Mouse (Mus musculus) embryonic facial prominence, embryonic 12.5 days (tissue): Measurements from ENCODE around the gene Kpna7. TPM values are rescaled to one million over a fixed set of nuclear protein-coding genes. Genes with fewer than 3 reads are reported as not detected.
"Not testable (repeated sequence)": the region's sequence is repeated elsewhere in the genome, so short reads cannot be mapped to it uniquely, and the experiment has no call there.

Experiments used
- ATAC-seq: fragments of 200-750 bp; cut with Nextera tagmentation; 2 replicates; pipeline ENCODE4 v1.8.0; 2017; ENCODE audit not compliant: insufficient number of reproducible peaks, insufficient read depth, low FRiP score, low TSS enrichment
- H3K27ac ChIP-seq: fragments of 300-500 bp; sonication (generic); 2 replicates; pipeline ENCODE4 v1.5.1; 2016; ENCODE audit warnings: mild to moderate bottlenecking
- H3K27me3 ChIP-seq: fragments of 300-500 bp; sonication (generic); 2 replicates; pipeline ENCODE4 v1.6.1; 2016; ENCODE audit warnings: mild to moderate bottlenecking, moderate library complexity
- H3K36me3 ChIP-seq: fragments of 300-500 bp; sonication (generic); 2 replicates; pipeline ENCODE4 v1.6.1; 2016; ENCODE audit warnings: mild to moderate bottlenecking
- H3K4me1 ChIP-seq: fragments of 300-500 bp; sonication (generic); 2 replicates; pipeline ENCODE4 v1.6.1; 2016
- H3K4me2 ChIP-seq: fragments of 300-500 bp; sonication (generic); replicated peaks from 2 replicates; pipeline ENCODE4 v1.6.1; 2016; ENCODE audit warnings: mild to moderate bottlenecking, moderate library complexity
- H3K4me3 ChIP-seq: fragments of 300-500 bp; sonication (generic); 2 replicates; pipeline ENCODE4 v1.5.1; 2016; ENCODE audit warnings: mild to moderate bottlenecking
- H3K9ac ChIP-seq: fragments of 300-500 bp; sonication (generic); 2 replicates; pipeline ENCODE4 v1.6.1; 2016; ENCODE audit warnings: mild to moderate bottlenecking, moderate library complexity
- H3K9me3 ChIP-seq: fragments of 300-500 bp; sonication (generic); 2 replicates; pipeline ENCODE4 v1.6.1; 2016; ENCODE audit warnings: mild to moderate bottlenecking, moderate library complexity
- WGBS: fragments of 180-500 bp; shearing (Covaris S2); methylation state at CpG from one replicate; pipeline ENCODE4 v1.1.7; 2016; 5-methylcytosine and 5-hydroxymethylcytosine counted together
- polyA plus RNA-seq: library from polyadenylated mRNA; unstranded; fragments of >200 nt; fragmentation: Nextera tagmentation; extraction: Ambion mirVana; gene quantifications from 2 replicates; pipeline ENCODE4 v1.2.1, GENCODE M21; 2016

Gene Kpna7
- polyA plus RNA-seq, 1 experiment from 2014 or later, result not detected

GRCm38 (mm10) chr5:145101451-145101850 is 17.6 kb upstream of the Kpna7 start:
- H3K4me1 ChIP-seq, H3K4me2 ChIP-seq, ATAC-seq, H3K27me3 ChIP-seq, H3K9me3 ChIP-seq, H3K27ac ChIP-seq, H3K9ac ChIP-seq, H3K4me3 ChIP-seq: not testable (repeated sequence)
- over 99% methylated on average over 11 of the region's 11 CpGs for WGBS
- peaks cover 97% of the 10 kb centered on the region for H3K36me3 ChIP-seq

GRCm38 (mm10) chr5:145100960-145101359 is 17.1 kb upstream of the Kpna7 start:
- no peak for ATAC-seq
- H3K36me3 ChIP-seq, result peaks cover 97% of the 10 kb centered on the region
- no peak overlapping the region for H3K9ac ChIP-seq
- no peak overlapping the region for H3K27ac ChIP-seq
- H3K9me3 ChIP-seq, result no peaks in the 10 kb centered on the region
- H3K4me1 ChIP-seq, result no peaks in the 10 kb centered on the region
- H3K27me3 ChIP-seq, result no peaks in the 10 kb centered on the region
- no peak overlapping the region for H3K4me2 ChIP-seq
- 94% methylated on average over 9 of the region's 9 CpGs for WGBS
- H3K4me3 ChIP-seq, result no peak overlapping the region

GRCm38 (mm10) chr5:145098340-145098821 is 14.6 kb upstream of the Kpna7 start:
- Histone ChIP-seq H3K4me1 (no peaks in the 10 kb centered on the region), H3K27ac (no peak overlapping the region), H3K9me3 (no peaks in the 10 kb centered on the region), H3K4me2 (no peak overlapping the region), H3K4me3 (no peak overlapping the region), H3K36me3 (peaks cover 90% of the 10 kb centered on the region), H3K9ac (no peak overlapping the region), H3K27me3 (no peaks in the 10 kb centered on the region)
- 93% methylated on average over 10 of the region's 10 CpGs for WGBS
- no peak for ATAC-seq

GRCm38 (mm10) chr5:145096195-145096594 is 12.4 kb upstream of the Kpna7 start:
- Histone ChIP-seq H3K27ac (no peak overlapping the region), H3K27me3 (no peaks in the 10 kb centered on the region), H3K36me3 (peaks cover 89% of the 10 kb centered on the region), H3K9ac (no peak overlapping the region), H3K4me2 (no peak overlapping the region), H3K4me1 (no peaks in the 10 kb centered on the region), H3K9me3 (no peaks in the 10 kb centered on the region), H3K4me3 (no peak overlapping the region)
- ATAC-seq, result no peak
- 90% methylated on average over 4 of the region's 4 CpGs for WGBS

GRCm38 (mm10) chr5:145089878-145090277 is 6.0 kb upstream of the Kpna7 start:
- no peak overlapping the region for H3K9ac ChIP-seq
- no peak overlapping the region for H3K27ac ChIP-seq
- H3K27me3 ChIP-seq, result no peaks in the 10 kb centered on the region
- no peak overlapping the region for H3K4me3 ChIP-seq
- WGBS, result 92% methylated on average over 3 of the region's 3 CpGs
- H3K36me3 ChIP-seq, result peaks cover 31% of the 10 kb centered on the region
- H3K4me2 ChIP-seq, result no peak overlapping the region
- H3K9me3 ChIP-seq, result no peaks in the 10 kb centered on the region
- peaks cover 3% of the 10 kb centered on the region for H3K4me1 ChIP-seq
- no peak for ATAC-seq

- H3K36me3 ChIP-seq, result peaks cover 20% of the 10 kb centered on the region
- peaks cover 9% of the 10 kb centered on the region for H3K4me1 ChIP-seq
- no peak for ATAC-seq
- H3K27ac ChIP-seq, result no peak overlapping the region
- no peak overlapping the region for H3K4me3 ChIP-seq
- H3K9ac ChIP-seq, result no peak overlapping the region
- no peak overlapping the region for H3K4me2 ChIP-seq
- H3K9me3 ChIP-seq, result no peaks in the 10 kb centered on the region
- no peaks in the 10 kb centered on the region for H3K27me3 ChIP-seq
- WGBS, result 90% methylated on average over 2 of the region's 2 CpGs
Measured at GRCm38 (mm10) chr5:145088186-145088585, 4.4 kb upstream of the Kpna7 start.

GRCm38 (mm10) chr5:145084822-145085221 is 992 bp upstream of the Kpna7 start:
- H3K9ac ChIP-seq, result peak overlapping the region; percentile 72; the same call in 1 of the 2 replicates
- peak overlapping the region; percentile 68 for H3K4me2 ChIP-seq
- H3K4me1 ChIP-seq, result peaks cover 9% of the 10 kb centered on the region
- H3K9me3 ChIP-seq, result no peaks in the 10 kb centered on the region; the same call in 1 of the 2 replicates
- H3K36me3 ChIP-seq, result no peaks in the 10 kb centered on the region
- WGBS, result 70% methylated on average over 2 of the region's 2 CpGs
- H3K4me3 ChIP-seq, result peak overlapping the region; percentile 75
- no peak overlapping the region for H3K27ac ChIP-seq
- H3K27me3 ChIP-seq, result no peaks in the 10 kb centered on the region
- ATAC-seq, result no peak

- H3K27ac ChIP-seq, result peak overlapping the region; percentile 70
- H3K27me3 ChIP-seq, H3K36me3 ChIP-seq, H3K4me1 ChIP-seq, H3K9me3 ChIP-seq, ATAC-seq: not testable (repeated sequence)
- peak overlapping the region; percentile 68 for H3K4me2 ChIP-seq
- 55% methylated on average over 6 of the region's 6 CpGs for WGBS
- peak overlapping the region; percentile 72 for H3K9ac ChIP-seq
- H3K4me3 ChIP-seq, result peak overlapping the region; percentile 75
Measured at GRCm38 (mm10) chr5:145083201-145083600, 629 bp downstream of the Kpna7 start.

GRCm38 (mm10) chr5:145081866-145082613 is 1.8 kb downstream of the Kpna7 start:
- H3K9me3 ChIP-seq, result no peaks in the 10 kb centered on the region; the same call in 1 of the 2 replicates
- peaks cover 9% of the 10 kb centered on the region for H3K4me1 ChIP-seq
- no peaks in the 10 kb centered on the region for H3K27me3 ChIP-seq
- no peaks in the 10 kb centered on the region for H3K36me3 ChIP-seq
- H3K27ac ChIP-seq, result no peak overlapping the region
- no peak overlapping the region for H3K4me3 ChIP-seq
- no peak for ATAC-seq
- no peak overlapping the region for H3K9ac ChIP-seq
- no peak overlapping the region for H3K4me2 ChIP-seq
- WGBS, result 87% methylated on average over 10 of the region's 10 CpGs

GRCm38 (mm10) chr5:145075081-145075480 is 8.7 kb downstream of the Kpna7 start:
- Histone ChIP-seq H3K27ac (no peak overlapping the region), H3K4me1 (no peaks in the 10 kb centered on the region), H3K9me3 (no peaks in the 10 kb centered on the region), H3K9ac (no peak overlapping the region), H3K27me3 (no peaks in the 10 kb centered on the region), H3K4me2 (no peak overlapping the region), H3K36me3 (no peaks in the 10 kb centered on the region), H3K4me3 (no peak overlapping the region)
- WGBS, result 69% methylated on average over 3 of the region's 3 CpGs
- no peak for ATAC-seq

GRCm38 (mm10) chr5:145071342-145071741 is 12.5 kb downstream of the Kpna7 start:
- 55% methylated on average over 6 of the region's 6 CpGs for WGBS

GRCm38 (mm10) chr5:145069707-145070106 is 14.1 kb downstream of the Kpna7 start:
- 3% methylated on average over 5 of the region's 5 CpGs for WGBS
- Histone ChIP-seq H3K4me3 (no peak overlapping the region), H3K4me2 (no peak overlapping the region), H3K9ac (no peak overlapping the region), H3K4me1 (no peaks in the 10 kb centered on the region), H3K9me3 (no peaks in the 10 kb centered on the region), H3K36me3 (no peaks in the 10 kb centered on the region), H3K27me3 (no peaks in the 10 kb centered on the region), H3K27ac (no peak overlapping the region)
- ATAC-seq, result 0 out of 2 replicates have a peak, but pooled peaks have one; percentile 47

More at GRCm38 (mm10) chr5:145071342-145071741, 12.5 kb downstream of the Kpna7 start:
- H3K27ac ChIP-seq, result no peak overlapping the region
- no peaks in the 10 kb centered on the region for H3K36me3 ChIP-seq
- H3K9ac ChIP-seq, result no peak overlapping the region
- H3K27me3 ChIP-seq, result no peaks in the 10 kb centered on the region
- ATAC-seq, result no peak
- no peaks in the 10 kb centered on the region for H3K4me1 ChIP-seq
- no peak overlapping the region for H3K4me2 ChIP-seq
- H3K9me3 ChIP-seq, result no peaks in the 10 kb centered on the region
- H3K4me3 ChIP-seq, result no peak overlapping the region
